Mouse (Mus musculus): ENCODE measurements around the gene Gm49630.
"Not testable (repeated sequence)": the region's sequence is repeated elsewhere in the genome, so short reads cannot be mapped to it uniquely, and the experiment has no call there.

- TF ChIP-seq POLR2A (IDR thresholded peaks at IDR 0.05; ENCODE audit: control insufficient read depth, extremely low read depth, insufficient read depth, low read length, poor library complexity); CTCF (IDR thresholded peaks at IDR 0.05; ENCODE audit: borderline replicate concordance, control insufficient read depth, extremely low read depth, insufficient read depth, low read length, poor library complexity): not testable (repeated sequence)
Observed at GRCm38 (mm10) chr17:7371879-7372278, at the start of gene Gm49630.

Measured in thymus, adult 2 months (tissue).